Mouse (Mus musculus): ENCODE data around the gene Sec14l4.

DNA sequence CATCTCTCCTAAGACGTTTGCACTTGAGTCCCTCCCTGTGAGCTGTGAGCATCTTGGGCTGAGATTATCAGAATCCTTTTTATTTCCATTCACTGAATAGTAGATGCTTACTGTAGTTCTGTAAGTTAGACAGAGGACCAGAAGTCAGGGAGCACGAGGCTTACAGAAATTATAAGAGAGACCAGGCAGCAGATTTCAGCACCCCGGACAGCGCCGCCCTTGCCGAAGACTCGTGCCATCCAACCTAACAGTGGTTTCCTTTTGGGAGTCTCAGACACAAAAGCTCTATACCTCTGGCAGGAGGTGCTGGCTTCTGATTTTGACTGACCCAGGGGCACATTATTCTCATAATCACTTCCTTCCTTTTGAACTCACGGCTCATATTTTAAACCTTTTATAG is 45.4 kb downstream of the Sec14l4 start:
- no peak for TF ChIP-seq USF1 (IDR thresholded peaks at IDR 0.05; ENCODE audit: low read depth)
- TF ChIP-seq CTCF (IDR thresholded peaks at IDR 0.05; ENCODE audit: control insufficient read depth, insufficient read depth, insufficient read length): no peak
- no peak for TF ChIP-seq FOSL1 (IDR thresholded peaks at IDR 0.05; ENCODE audit: insufficient read depth, low read length, poor library complexity, severe bottlenecking)
